Mouse (Mus musculus) B cell, adult 2 months (primary cell): ENCODE measurements around the gene Mrto4.

Source experiments
- DNase-seq, 2 experiments: peaks; one replicate each; pipeline ENCODE4 v3.0.0; 2022

Gene Mrto4

DNA sequence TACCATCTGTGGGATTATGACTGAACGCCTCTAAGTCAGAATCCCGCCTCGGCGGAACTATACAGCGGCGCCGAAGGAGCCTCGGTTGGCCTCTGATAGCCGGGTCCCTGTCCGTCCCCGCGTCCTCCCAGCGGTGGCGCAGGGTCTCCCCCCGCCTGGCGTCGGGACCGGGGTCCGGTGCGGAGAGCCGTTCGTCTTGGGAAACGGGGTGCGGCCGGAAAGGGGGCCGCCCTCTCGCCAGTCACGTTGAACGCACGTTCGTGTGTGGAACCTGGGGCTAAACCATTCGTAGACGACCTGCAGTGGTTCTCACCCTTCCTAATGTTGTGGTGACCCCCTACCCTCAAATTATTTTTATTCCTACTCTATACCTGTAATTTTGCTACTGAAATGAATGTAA is 14.2 kb downstream of the Mrto4 start:
- DNase-seq: no peak

DNA sequence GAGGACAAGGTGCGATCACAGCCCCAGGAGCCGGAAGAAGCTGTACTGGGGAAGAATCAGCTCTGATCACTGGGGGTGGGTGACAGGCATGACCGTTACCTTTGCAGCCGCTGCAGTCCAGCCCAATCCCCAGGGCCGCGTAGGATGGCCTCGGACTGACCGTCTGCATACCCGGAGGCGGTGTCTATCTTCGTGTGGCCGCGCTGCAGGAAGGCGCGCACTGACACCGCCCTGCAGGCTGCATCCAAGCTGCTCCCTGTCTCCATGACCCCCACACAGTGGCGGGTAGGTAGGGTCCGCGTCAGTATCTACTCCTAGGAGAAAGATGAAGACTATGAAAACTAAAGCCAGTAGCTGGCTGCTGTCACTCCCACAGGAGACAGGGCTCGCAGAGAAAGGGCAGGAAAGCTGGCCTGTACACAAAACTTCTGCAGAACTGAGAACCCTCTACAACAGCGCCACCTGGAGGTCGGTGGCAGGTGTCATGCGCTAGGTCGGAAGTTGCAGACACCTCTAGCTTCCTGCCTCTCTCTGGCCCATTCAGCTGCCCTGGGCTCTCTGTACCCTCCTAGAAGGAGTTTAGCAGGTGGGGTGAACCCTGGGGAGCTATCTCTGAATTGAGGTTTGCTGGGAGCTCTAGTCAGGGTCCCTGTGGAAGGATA is 15.4 kb downstream of the Mrto4 start:
- peak; percentile 87 for DNase-seq

DNA sequence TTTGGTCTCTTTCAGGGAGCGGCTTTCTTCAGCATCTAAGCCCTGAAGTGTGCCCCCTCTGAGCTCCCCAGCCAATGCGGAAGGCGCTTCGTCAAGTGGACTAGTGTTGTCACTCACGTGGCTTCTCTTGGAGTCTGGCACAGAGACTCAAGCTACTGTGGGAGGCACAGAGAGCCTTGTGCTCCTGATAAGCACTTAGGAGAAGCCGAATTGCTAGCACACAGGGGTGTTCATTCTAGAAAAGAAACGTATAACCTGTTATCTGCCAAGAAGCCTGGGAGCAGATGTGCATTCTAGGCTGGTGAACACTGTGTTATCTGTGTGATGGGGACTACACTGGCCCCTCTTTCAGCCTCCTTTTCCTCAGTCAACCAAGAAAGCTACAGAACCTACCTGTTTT is 16.9 kb downstream of the Mrto4 start:
- no peak for DNase-seq

DNA sequence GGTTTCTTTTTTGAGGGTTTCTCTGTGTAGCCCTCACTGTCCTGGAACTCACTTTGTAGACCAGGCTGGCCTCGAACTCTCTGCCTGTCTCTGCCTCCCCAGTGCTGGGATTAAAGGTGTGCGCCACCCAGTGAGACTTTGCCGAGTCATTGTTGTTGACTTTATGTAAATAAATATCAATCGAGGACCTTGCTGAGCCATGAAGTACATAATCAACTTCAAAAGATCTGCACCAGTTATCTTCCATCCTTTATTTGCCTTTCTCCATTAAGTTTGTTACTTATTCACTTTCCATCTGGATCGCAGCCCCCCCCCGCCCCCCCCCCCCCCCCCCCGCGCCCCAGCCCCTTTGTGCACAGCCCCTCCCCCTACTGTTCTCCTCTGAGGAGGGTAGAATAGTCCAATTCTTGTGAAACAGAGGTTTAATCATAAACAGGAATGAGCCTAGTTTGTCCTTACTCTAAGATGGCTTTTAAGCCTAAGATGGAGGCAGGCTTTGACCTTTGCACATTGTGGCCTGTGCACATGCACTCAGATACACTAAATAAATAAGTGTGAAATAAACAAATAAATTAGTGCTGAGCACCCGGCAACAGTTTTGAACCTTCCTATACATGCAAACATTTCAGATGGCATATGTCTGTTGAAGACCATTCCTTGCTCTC is 17.6 kb downstream of the Mrto4 start:
- DNase-seq: no peak

DNA sequence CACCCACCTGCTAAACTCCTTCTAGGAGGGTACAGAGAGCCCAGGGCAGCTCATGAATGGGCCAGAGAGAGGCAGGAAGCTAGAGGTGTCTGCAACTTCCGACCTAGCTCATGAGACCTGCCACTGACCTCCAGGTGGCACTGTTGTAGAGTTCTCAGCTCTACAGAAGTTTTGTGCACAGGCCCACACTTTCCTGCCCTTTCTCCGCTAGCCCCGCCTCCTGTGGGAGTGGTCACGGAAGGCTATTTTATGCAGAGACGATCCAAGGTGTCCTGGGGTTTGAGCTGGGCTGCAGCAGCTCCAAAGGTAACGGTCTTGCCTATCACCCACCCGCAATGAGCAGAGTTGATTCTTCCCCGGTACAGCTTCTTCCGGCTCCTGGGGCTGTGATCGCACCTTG is 21.8 kb downstream of the Mrto4 start:
- peak; percentile 85 to 89 for DNase-seq

DNA sequence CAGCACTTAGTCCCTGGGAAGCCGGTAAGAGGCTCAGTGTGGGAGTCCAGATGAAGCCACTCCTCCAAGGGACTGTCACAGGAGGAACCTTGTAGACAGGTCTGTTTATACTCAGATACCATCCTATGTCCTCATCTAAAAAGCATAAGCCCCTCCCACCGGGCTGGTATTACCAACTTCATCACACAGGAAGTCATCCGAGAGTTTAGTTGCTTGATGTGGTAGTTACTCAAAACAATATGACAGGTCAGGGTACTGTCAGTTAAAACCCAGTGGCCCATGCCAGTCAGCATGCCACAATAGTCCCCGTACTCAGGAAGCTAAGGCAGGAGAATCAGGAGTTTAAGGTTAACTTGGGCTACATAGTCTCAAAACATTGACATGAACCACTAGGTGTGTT is 32.6 kb downstream of the Mrto4 start:
- DNase-seq: no peak

DNA sequence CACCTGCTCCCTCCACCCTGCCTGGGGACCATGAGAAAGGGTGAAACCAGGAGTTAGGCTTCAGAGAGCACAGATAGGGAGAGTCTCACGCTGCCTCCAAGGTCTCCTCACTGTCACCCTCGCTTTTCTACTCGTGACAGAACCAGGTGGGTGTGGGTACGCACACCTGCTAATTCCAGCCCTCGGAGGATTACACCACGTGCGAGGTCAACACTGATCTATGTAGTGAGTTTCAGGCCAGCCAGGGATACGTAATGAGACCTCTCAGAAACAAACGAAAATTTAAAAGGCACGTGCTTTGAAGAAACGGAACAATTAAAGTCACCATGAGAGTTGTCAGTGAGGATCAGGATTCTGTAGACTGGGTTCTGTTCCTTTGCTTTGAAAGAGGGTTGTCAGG is 33.9 kb downstream of the Mrto4 start:
- no peak for DNase-seq

DNA sequence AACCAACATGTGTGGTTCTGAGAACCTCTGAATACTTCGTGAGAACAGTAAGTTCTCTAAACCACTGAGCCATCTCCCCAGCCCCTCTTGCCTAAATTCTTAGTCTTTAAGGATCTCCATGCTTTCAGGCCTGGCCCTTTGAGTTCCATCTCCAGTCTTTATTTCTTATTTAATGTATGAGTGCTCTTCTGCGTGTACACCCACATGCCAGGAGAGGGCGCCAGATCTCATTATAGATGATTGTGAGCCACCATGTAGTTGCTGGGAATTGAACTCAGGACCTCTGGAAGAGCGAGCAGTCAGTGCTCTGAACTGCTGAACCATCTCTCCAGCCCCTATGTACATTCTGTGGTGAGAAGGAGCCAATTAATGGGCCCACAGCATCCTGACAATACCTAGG is 39.7 kb downstream of the Mrto4 start:
- DNase-seq: peak; percentile 75 to 78

DNA sequence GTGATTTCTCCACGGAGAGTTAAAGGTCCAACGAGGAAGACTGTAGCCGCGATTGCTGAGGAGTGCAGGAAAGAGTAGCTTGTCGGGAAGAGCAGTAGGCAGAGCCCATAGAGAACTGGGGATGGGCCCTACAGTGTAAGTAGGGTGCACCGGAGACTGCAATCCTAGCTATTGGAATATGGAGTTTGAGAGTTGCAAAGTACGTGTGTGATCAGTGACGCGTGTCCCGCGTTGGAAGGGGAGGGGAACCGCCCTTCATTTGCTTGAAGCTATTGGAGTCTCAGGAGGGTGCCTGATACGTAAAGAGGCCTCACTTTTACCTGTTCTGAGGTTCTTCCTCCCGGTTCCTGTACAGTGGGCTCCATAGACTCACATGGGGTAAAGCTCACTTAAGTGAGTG is 40.7 kb downstream of the Mrto4 start:
- no peak for DNase-seq

DNA sequence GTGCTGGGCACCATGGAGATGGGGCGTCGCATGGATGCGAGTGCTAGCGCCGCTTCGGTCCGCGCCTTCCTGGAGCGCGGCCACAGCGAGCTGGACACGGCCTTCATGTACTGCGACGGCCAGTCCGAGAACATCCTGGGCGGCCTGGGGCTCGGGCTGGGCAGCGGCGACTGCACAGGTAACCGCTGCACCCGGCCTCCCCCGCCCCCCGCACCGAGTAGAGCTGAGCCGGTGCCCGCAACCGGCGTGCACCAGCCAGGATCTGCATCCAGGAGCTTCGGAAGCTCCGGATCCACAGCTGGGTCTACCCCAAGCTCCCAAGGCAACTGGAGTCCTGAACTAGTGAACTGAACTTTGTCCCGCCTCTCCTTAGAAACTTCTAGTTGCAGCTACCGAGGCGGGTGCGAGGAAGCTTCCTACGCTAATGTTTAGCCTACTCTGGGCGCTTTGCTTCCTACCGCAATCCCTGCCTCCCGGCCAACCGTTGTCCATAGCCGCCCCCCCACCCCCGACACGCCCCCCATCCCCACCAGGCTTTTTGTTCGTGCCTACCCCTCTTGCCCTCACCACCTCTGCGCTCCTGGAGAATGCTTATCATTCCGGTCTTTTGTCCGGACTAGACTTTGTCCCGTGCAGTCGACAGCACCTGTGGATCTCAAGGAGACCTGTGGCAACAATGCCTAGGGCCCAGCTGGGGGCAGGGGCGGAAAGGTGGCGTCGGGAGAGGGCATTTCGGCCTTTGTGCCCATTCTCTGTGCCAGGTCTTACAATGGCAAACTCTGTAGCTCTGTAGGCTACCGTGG is 41.3 kb downstream of the Mrto4 start:
- no peak for DNase-seq

DNA sequence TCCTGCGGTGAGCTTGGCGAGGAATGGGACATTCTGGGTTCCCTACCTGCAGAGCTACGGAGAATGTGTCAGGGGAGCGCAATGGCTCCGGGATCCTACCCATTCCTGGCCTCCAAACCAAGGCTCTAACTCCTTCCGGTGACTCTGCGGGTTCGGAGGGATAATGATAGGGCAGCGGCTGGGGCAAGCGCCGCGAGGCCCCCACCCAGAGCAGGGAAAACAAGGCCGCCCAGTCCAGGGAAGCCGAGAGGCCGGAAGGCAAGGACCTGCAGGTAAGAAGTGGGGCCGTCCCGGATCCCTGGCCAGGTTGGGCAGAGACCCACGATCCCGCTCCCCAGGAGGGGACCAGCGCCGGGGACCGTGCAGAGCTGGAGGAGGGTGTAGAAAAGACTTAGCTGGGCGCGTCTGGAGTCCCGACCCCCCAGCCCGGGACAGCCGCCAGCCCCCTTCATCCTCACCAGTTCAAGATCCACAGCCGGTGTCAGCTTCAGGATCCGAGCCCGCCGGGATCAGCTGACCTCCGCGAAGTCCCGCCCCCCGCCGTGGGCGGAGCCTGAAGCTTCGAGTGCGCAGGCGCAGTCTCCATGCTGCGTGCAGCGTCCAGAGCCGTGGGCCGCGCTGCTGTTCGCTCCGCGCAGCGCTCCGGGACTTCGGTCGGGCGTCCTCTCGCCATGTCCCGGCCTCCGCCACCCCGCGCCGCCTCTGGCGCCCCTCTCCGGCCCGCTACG is 42.0 kb downstream of the Mrto4 start, which contains the start of the genes Pqlc2 and Akr7a5:
Gene Pqlc2, minus strand, starts transcription at position 538 of the 728 bp plus-strand sequence.
Gene Akr7a5, plus strand, starts transcription at position 574 of the 728 bp plus-strand sequence.
- peak; percentile 99 for DNase-seq

DNA sequence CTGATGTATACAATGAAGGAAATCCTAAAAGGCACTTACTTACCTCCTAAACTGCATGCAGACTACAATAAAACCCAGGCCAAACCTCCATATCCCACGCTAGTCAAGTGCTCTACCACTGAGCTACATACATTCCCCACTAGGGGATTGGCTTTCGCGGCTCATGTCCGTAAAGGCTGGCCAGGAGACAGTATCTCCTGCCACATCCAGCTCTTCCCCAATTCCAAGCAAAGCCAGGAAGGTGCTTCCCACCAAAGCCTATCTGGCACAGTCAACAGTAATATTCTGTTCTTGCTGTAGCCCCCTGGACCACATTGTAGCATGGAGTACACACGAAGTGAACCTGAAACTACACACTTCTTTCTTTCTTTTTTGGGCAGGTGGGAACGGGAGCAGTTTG is 42.7 kb downstream of the Mrto4 start:
- DNase-seq: peak; percentile 19 to 25

DNA sequence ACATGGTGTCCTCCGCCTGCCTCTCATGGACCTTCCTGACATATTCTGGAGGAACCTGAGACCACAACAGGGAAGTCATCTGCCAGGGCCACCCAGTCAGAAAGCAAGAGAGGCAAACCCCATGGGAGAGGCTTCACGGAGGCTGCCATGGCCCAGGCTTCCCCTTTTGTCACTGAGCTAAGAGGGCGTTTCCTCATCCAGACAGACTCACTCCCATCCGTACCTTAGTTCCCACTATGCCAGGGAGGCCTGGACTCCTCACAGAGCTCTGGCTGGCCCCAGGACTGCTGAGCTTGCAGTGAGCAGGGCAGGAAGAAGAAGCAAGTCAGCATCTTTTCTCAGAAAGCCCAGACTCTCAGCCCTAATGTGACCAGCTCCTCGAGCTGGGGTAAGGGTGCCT is 44.5 kb downstream of the Mrto4 start:
- peak; percentile 74 to 81 for DNase-seq

DNA sequence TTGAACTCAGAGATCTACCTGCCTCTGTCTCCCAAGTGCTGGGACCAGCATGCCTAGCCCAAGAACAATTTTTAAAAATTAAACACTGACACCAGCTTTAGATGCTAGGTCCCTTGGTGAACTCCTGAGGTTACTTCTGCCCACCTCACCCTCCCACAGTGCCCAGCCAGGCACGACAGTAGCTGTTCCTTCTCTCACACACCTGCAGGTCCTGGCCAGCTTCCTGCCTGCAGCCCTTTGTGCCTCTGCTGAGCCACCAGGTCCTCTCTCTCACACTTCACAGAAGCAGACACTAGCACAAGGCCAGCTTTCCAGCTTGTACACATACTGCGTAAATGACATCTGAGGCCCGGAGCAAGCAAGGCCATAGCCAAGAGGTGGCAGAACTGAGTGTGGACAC is 46.9 kb downstream of the Mrto4 start:
- peak; percentile 32 for DNase-seq

DNA sequence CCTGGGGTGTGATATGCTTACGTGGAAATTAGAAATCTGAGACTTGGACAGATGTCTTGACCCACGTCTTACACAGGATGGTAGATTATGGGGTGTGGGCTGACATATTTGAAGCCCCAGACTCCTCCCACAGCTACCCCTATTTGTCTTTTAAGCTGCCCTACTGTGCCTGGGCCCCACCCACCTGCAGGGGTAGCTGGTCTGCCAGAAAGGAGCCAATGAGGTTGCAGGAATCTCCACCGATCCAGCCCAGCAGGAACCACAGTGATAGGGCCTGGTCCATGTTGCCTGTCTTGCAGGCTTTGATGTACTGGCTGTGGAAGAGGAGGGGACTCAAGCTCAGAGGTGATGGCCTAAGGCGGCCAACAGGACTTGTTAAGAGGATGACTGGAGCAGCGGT is 50.1 kb downstream of the Mrto4 start:
- DNase-seq: no peak

DNA sequence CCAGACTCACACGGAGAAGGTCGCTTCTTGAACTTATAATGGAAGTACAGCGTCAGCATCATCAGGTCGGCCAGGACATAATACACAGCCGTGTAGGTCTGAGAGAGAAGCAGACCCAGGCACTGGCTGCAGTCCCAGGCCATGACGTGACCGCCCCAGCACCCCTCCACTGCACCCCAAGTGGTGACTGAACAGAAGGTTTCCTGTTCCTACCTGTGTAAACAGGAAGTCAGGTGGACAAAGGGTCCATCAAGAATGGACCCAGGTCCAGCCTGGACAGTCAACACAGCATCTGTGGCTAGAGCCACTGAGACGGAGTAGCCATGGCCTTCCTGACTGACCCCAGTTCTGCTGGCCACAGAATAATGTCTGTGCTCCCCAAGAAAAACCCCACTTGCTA is 50.6 kb downstream of the Mrto4 start:
- no peak for DNase-seq

DNA sequence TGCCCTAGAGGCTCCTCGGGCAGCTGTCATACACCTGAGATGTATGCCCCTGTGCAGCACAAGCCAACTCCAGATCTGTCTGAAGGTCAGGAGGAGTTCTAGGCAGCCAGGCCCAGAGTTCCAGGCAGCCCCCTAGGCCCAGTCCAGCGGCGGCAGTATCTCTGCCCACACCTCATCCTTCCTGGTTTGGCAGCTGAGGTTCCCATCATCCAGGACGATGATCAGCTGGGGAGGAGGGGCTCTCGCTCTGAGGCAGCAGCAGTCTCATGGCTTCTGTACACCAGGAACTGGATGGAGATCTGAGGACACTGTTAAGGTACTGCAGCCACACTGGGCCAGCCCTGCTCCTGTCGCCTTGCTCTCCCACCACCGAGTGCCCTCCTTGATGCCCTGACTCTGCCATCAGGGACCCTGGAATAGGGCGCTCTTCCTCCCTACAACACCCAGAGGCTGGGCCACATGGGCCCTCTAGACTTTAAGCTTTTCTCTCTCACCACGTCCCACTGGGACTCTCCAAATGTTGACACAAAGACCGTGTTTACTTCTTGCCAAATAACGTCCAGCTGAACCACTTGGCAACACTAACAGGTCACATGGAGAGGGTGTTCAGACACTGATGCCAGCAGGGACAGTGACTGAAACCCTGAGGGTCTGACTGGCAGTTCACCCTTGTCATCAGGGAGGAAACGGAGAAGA is 53.6 kb downstream of the Mrto4 start:
- no peak for DNase-seq

DNA sequence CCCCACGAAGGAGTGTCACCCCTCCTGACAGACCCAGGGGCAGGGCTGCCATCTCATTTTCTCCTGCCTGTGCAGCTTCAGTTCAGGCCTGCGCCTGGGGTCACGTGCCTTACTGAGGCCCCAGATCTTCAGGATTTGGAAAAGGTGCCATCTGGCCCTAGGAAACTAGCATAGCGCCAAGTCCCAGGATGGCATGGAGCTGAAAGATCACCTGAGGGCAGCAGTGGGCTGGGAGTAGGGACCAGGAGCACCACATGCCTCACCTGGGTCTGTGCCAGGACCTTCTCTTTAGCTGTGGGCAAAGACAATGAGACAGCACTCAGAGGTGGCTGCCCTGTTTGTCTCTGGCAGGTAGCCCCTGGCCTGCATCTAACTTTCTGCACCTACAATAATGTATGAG is 54.8 kb downstream of the Mrto4 start:
- no peak for DNase-seq
